Mouse (Mus musculus): ENCODE results near the gene Olfr564. TPM values are rescaled to one million over a fixed set of nuclear protein-coding genes. Genes with fewer than 3 reads are reported as not detected.

Olfr564 gene
- not detected in 2 replicates for polyA plus RNA-seq (2015; fragmentation: Nextera tagmentation; extraction: Ambion mirVana)

DNA sequence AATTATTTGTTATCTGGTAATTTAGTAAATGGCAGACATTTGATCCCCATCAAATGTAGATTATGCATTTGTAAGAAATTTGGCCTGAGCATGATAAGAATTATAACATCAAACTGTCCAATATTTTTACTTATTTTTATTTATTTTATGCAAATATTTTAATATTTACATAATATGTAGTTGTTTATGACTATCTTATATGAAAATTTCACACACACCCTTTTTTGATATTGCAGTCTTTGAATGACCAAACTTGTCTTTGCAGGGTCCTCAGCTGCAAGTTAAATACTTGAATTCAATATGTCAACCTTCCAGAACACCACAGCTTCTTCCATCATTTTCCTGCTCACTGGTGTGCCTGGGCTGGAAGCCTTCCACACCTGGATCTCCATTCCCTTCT is at the start of gene Olfr564:
Gene Olfr564 (plus strand): TSS at position 301 of the 400 bp plus-strand sequence.
- no peaks in the 10 kb centered on the region for H3K4me1 ChIP-seq (replicated peaks)
- H3K27me3 ChIP-seq = no peaks in the 10 kb centered on the region
- no peak within 1 kb of the TSS for H3K4me2 ChIP-seq
- no peaks in the 10 kb centered on the region for H3K36me3 ChIP-seq (replicated peaks)
- no peaks in the 10 kb centered on the region for H3K9me3 ChIP-seq (replicated peaks)
- no peak within 1 kb of the TSS for H3K9ac ChIP-seq
- ATAC-seq (ENCODE audit: insufficient read depth) = no peak
- no peak within 1 kb of the TSS for H3K27ac ChIP-seq (replicated peaks)
- no peak within 1 kb of the TSS for H3K4me3 ChIP-seq (replicated peaks)

DNA sequence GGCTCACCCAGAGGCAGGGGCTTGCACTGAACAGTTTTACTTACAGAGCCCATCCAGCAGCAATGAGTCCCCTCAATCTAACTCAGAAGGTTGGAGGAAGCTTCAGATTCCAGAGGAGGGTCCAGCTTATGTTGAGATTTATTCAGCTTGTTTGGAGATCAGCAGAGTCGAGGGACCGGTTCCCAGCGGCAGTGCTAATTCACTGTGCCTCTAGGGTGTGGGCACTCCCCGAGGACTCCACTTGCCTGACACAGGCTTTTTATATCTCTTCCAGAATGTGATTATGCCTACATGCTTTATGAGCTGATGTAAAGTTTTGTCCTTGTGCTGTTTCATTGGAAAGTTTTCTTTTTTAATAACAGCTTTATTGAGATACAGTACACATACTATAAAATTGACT is 44.0 kb upstream of the Olfr564 start, which contains the start of the genes Olfr560 and Olfr78:
Gene Olfr560 (minus strand): TSS at position 101 of the 400 bp plus-strand sequence.
Gene Olfr78 (minus strand): TSS at position 206 of the 400 bp plus-strand sequence.
- H3K27me3 ChIP-seq = no peaks in the 10 kb centered on the region
- no peak for ATAC-seq (ENCODE audit: insufficient read depth)
- H3K4me1 ChIP-seq (replicated peaks) = no peaks in the 10 kb centered on the region
- no peaks in the 10 kb centered on the region for H3K9me3 ChIP-seq (replicated peaks)
- WGBS (ENCODE audit: insufficient replicate concordance) = 57% methylated on average over 4 of the region's 4 CpGs
- H3K9ac ChIP-seq = no peak within 1 kb of the TSS
- no peaks in the 10 kb centered on the region for H3K36me3 ChIP-seq (replicated peaks)
- no peak within 1 kb of the TSS for H3K4me3 ChIP-seq (replicated peaks)
- no peak within 1 kb of the TSS for H3K27ac ChIP-seq (replicated peaks)
- no peak within 1 kb of the TSS for H3K4me2 ChIP-seq

DNA sequence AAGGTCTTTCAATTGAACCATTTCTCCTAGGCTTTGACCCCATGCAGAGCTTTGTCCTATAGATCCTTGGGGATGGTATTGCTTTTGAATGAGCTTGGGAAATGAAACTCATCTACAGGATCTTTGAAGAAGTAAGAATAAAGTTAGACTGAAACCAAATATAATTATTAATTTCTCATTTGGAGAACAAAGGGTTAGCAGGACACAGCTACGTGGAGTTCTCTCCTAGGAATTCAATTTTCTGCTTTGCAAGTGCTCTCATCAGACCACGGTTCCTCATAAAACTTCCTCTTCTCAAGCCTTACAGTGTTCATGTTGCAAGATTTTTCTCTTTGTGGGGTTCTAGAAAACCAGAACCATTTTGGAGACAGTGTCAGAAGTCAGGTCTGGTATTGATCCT is 32.4 kb upstream of the Olfr564 start, which contains the start of gene Olfr561:
Gene Olfr561 (plus strand): TSS at position 301 of the 400 bp plus-strand sequence.
- Histone ChIP-seq H3K36me3 (replicated peaks) (no peaks in the 10 kb centered on the region), H3K4me3 (replicated peaks) (no peak within 1 kb of the TSS), H3K9me3 (replicated peaks) (no peaks in the 10 kb centered on the region), H3K27me3 (no peaks in the 10 kb centered on the region), H3K9ac (no peak within 1 kb of the TSS), H3K4me2 (no peak within 1 kb of the TSS), H3K27ac (replicated peaks) (no peak within 1 kb of the TSS), H3K4me1 (replicated peaks) (no peaks in the 10 kb centered on the region)
- WGBS (ENCODE audit: insufficient replicate concordance) = 30% methylated on average over 2 of the region's 2 CpGs
- ATAC-seq (ENCODE audit: insufficient read depth) = no peak

Other genes with a start within 250 kb of the Olfr564 start
- gene Trim21, start 238.0 kb upstream of the Olfr564 start, polyA plus RNA-seq (2015; fragmentation: Nextera tagmentation; extraction: Ambion mirVana) = 0.44 and 0.62 TPM in 2 replicates
- gene Olfr550, start 232.0 kb upstream of the Olfr564 start, polyA plus RNA-seq (2015; fragmentation: Nextera tagmentation; extraction: Ambion mirVana) = not detected in 2 replicates
- not detected in 2 replicates for gene Olfr551, start 211.6 kb upstream of the Olfr564 start, polyA plus RNA-seq (2015; fragmentation: Nextera tagmentation; extraction: Ambion mirVana)
- not detected in 2 replicates for gene Olfr552, start 205.7 kb upstream of the Olfr564 start, polyA plus RNA-seq (2015; fragmentation: Nextera tagmentation; extraction: Ambion mirVana)
- not detected in 2 replicates for gene Olfr553, start 185.3 kb upstream of the Olfr564 start, polyA plus RNA-seq (2015; fragmentation: Nextera tagmentation; extraction: Ambion mirVana)
- not detected in 2 replicates for gene Olfr554, start 165.0 kb upstream of the Olfr564 start, polyA plus RNA-seq (2015; fragmentation: Nextera tagmentation; extraction: Ambion mirVana)
- not detected in 2 replicates for gene Olfr555, start 144.7 kb upstream of the Olfr564 start, polyA plus RNA-seq (2015; fragmentation: Nextera tagmentation; extraction: Ambion mirVana)
- gene Olfr556, start 138.6 kb upstream of the Olfr564 start, polyA plus RNA-seq (2015; fragmentation: Nextera tagmentation; extraction: Ambion mirVana) = not detected in 2 replicates
- 1.5 TPM in 2 replicates for gene Trim68, start 116.2 kb upstream of the Olfr564 start, polyA plus RNA-seq (2015; fragmentation: Nextera tagmentation; extraction: Ambion mirVana)
- not detected in 2 replicates for gene Olfr557, start 107.6 kb upstream of the Olfr564 start, polyA plus RNA-seq (2015; fragmentation: Nextera tagmentation; extraction: Ambion mirVana)
- not detected in 2 replicates for gene Olfr558, start 101.3 kb upstream of the Olfr564 start, polyA plus RNA-seq (2015; fragmentation: Nextera tagmentation; extraction: Ambion mirVana)
- gene Olfr33, start 84.4 kb upstream of the Olfr564 start, polyA plus RNA-seq (2015; fragmentation: Nextera tagmentation; extraction: Ambion mirVana) = not detected in 2 replicates
- gene Olfr559, start 76.0 kb upstream of the Olfr564 start, polyA plus RNA-seq (2015; fragmentation: Nextera tagmentation; extraction: Ambion mirVana) = not detected in 2 replicates
- gene Olfr560, start 44.1 kb upstream of the Olfr564 start, polyA plus RNA-seq (2015; fragmentation: Nextera tagmentation; extraction: Ambion mirVana) = not detected in 2 replicates
- not detected in 2 replicates for gene Olfr78, start 44.0 kb upstream of the Olfr564 start, polyA plus RNA-seq (2015; fragmentation: Nextera tagmentation; extraction: Ambion mirVana)
- gene Olfr561, start 32.3 kb upstream of the Olfr564 start, polyA plus RNA-seq (2015; fragmentation: Nextera tagmentation; extraction: Ambion mirVana) = not detected in 2 replicates
- gene Olfr566, start 55.3 kb downstream of the Olfr564 start, polyA plus RNA-seq (2015; fragmentation: Nextera tagmentation; extraction: Ambion mirVana) = not detected in 2 replicates
- gene Olfr568, start 73.6 kb downstream of the Olfr564 start, polyA plus RNA-seq (2015; fragmentation: Nextera tagmentation; extraction: Ambion mirVana) = not detected in 2 replicates
- gene Olfr569, start 87.4 kb downstream of the Olfr564 start, polyA plus RNA-seq (2015; fragmentation: Nextera tagmentation; extraction: Ambion mirVana) = not detected in 2 replicates
- not detected in 2 replicates for gene Olfr570, start 91.1 kb downstream of the Olfr564 start, polyA plus RNA-seq (2015; fragmentation: Nextera tagmentation; extraction: Ambion mirVana)
- gene Olfr571, start 114.1 kb downstream of the Olfr564 start, polyA plus RNA-seq (2015; fragmentation: Nextera tagmentation; extraction: Ambion mirVana) = not detected in 2 replicates
- not detected in 2 replicates for gene Olfr572, start 120.9 kb downstream of the Olfr564 start, polyA plus RNA-seq (2015; fragmentation: Nextera tagmentation; extraction: Ambion mirVana)
- not detected in 2 replicates for gene Olfr573-ps1, start 139.1 kb downstream of the Olfr564 start, polyA plus RNA-seq (2015; fragmentation: Nextera tagmentation; extraction: Ambion mirVana)
- gene Olfr574, start 145.0 kb downstream of the Olfr564 start, polyA plus RNA-seq (2015; fragmentation: Nextera tagmentation; extraction: Ambion mirVana) = not detected in 2 replicates
- not detected in 2 replicates for gene Olfr575, start 155.3 kb downstream of the Olfr564 start, polyA plus RNA-seq (2015; fragmentation: Nextera tagmentation; extraction: Ambion mirVana)
- not detected in 2 replicates for gene Olfr576, start 159.2 kb downstream of the Olfr564 start, polyA plus RNA-seq (2015; fragmentation: Nextera tagmentation; extraction: Ambion mirVana)
- not detected in 2 replicates for gene Olfr577, start 172.5 kb downstream of the Olfr564 start, polyA plus RNA-seq (2015; fragmentation: Nextera tagmentation; extraction: Ambion mirVana)
- not detected in 2 replicates for gene Olfr578, start 185.8 kb downstream of the Olfr564 start, polyA plus RNA-seq (2015; fragmentation: Nextera tagmentation; extraction: Ambion mirVana)
- not detected in 2 replicates for gene Olfr582, start 234.5 kb downstream of the Olfr564 start, polyA plus RNA-seq (2015; fragmentation: Nextera tagmentation; extraction: Ambion mirVana)
- gene Olfr583, start 247.8 kb downstream of the Olfr564 start, polyA plus RNA-seq (2015; fragmentation: Nextera tagmentation; extraction: Ambion mirVana) = not detected in 2 replicates